Mouse (Mus musculus) bone marrow macrophage, adult 2 months (primary cell): ENCODE data around the gene Clic1.

ENCODE experiments used
- CTCF ChIP-seq: IDR thresholded peaks from 2 replicates; pipeline ENCODE4 v1.5.1; 2012; ENCODE audit warnings: low read depth, mild to moderate bottlenecking, low read length, moderate library complexity
- POLR2A ChIP-seq: IDR thresholded peaks from 2 replicates; pipeline ENCODE4 v1.6.1; 2012; ENCODE audit warnings: mild to moderate bottlenecking, low read depth, low read length, borderline replicate concordance

DNA sequence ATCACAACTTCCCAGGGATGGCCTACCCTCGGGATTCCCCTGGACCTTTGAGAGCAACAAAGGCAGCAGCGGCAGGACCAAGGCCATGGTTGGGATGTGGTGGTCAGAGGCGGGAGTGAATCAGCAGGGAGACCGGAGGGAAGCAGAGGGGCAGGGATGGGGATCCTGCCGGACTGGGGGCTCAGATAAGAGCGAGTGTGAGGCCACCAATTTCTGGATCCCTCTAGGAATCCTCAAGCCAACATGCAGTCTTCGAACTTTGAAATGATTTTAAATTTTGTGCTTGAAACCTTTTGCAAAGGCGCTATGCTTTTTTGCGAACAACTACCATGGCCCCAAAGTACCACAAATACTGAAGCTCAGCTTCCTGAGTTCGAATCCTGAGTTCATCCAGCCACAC is 16.3 kb downstream of the Clic1 start, which contains the start of gene Mpig6b:
- TF ChIP-seq POLR2A, result no peak
- no peak for TF ChIP-seq CTCF
